Comparison of ENCODE assay signal across 16 mouse cellular contexts in the genomic region with DNA sequence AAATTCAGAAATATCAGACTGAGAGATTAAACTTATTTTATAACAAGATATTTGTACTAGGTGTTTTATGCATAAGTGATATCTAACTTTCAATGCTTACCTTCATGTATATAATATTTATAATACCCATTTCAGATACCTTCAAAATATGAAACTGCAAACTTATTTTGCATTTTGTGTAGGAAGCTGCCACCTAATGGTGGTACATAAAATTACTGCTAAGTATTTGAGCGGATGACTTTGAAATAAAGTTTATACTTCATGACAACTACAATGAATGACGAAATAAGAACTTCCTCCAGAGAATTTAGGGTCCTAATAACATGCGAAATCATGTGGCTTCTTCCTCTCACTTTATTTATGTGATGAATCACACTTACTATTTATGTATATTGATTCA.
DNase-seq lines count a peak whose midpoint lies in the region; ATAC-seq and TF ChIP-seq lines count a peak whose summit lies in the region.
"Had no signal": no experiment of that assay in that cellular context is flagged by ENCODE, and none has a peak within 500 bp of the region (broad histone marks: within the 10 kb centered on the region; RNA-seq: fewer than 3 reads in every experiment).

No protein-coding gene starts in this region.

- no peak for TF ChIP-seq POLR2A in heart, adult 2 months (IDR thresholded peaks at IDR 0.05; ENCODE audit: insufficient read depth, low read depth, low read length)

- no peak overlapping the region for H3K9ac ChIP-seq in heart, adult 2 months (ENCODE audit: low read depth, low read length)
- H3K9ac ChIP-seq in liver, embryonic 11.5 days (ENCODE audit: low read depth, low read length): no peak overlapping the region
- H3K9ac ChIP-seq: embryonic facial prominence, embryonic 13.5 days; limb, embryonic 15.5 days had no signal

- DNase-seq in heart, adult 2 months: no peak
- no peak for DNase-seq in heart, adult 8-10 months (ENCODE audit: low spot score)
- no peak for DNase-seq in left cerebral cortex, adult 2 months (ENCODE audit: extremely low spot score in 1 of 2, low spot score in 2 of 2)
- DNase-seq in left cerebral cortex, adult 8-10 months (ENCODE audit: low spot score in 2 of 2): no peak
- DNase-seq in A20 (ENCODE audit: low read depth, low spot score): peak; percentile 39
- peak; percentile 2 for DNase-seq in brain, adult 2 months (ENCODE audit: low read depth, low spot score)
- DNase-seq in liver, embryonic 11.5 days (ENCODE audit: low spot score): no peak
- DNase-seq in heart, adult 11 months: no peak
- DNase-seq: cerebellum, adult 8-10 months; lung, postnatal 10 days; right cerebral cortex, postnatal 4 days; thymus, postnatal 14 days had no signal

- no peaks in the 10 kb centered on the region for H3K9me3 ChIP-seq in liver, embryonic 11.5 days (ENCODE audit: control insufficient read depth, low read length)
- H3K9me3 ChIP-seq: embryonic facial prominence, embryonic 13.5 days; G1E; limb, embryonic 15.5 days had no signal

- H3K27me3 ChIP-seq in heart, adult 2 months (ENCODE audit: control insufficient read depth, insufficient read depth, low read length): no peaks in the 10 kb centered on the region
- H3K27me3 ChIP-seq in liver, embryonic 11.5 days (replicated peaks; ENCODE audit: control insufficient read depth, insufficient read depth, low read length): no peaks in the 10 kb centered on the region
- H3K27me3 ChIP-seq: embryonic facial prominence, embryonic 13.5 days; limb, embryonic 15.5 days had no signal

- intact Hi-C loops in heart, adult 2 months (cut with DNase I): no loop called here
- intact Hi-C loops in left cerebral cortex, adult 2 months (cut with DNase I): loop anchor here (2.0 kb wide), 1 partner anchor 601 kb away; no protein-coding TSS in a partner anchor

- H3K4me2 ChIP-seq in liver, embryonic 11.5 days: no peak overlapping the region
- H3K4me2 ChIP-seq: embryonic facial prominence, embryonic 13.5 days; limb, embryonic 15.5 days had no signal

- H3K36me3 ChIP-seq in heart, adult 2 months (ENCODE audit: control insufficient read depth, insufficient read depth, low read length): no peaks in the 10 kb centered on the region
- no peaks in the 10 kb centered on the region for H3K36me3 ChIP-seq in liver, embryonic 11.5 days (ENCODE audit: control insufficient read depth, insufficient read depth, low read length)
- H3K36me3 ChIP-seq: embryonic facial prominence, embryonic 13.5 days; G1E; limb, embryonic 15.5 days had no signal

- TF ChIP-seq EP300 in heart, adult 2 months (IDR thresholded peaks at IDR 0.05; ENCODE audit: insufficient read depth, low read depth, low read length): no peak

- H3K4me3 ChIP-seq in heart, adult 2 months: no peak overlapping the region
- no peak overlapping the region for H3K4me3 ChIP-seq in left cerebral cortex, adult 2 months
- no peak overlapping the region for H3K4me3 ChIP-seq in liver, embryonic 11.5 days (ENCODE audit: low read depth, low read length)
- H3K4me3 ChIP-seq: embryonic facial prominence, embryonic 13.5 days; limb, embryonic 15.5 days had no signal

- H3K4me1 ChIP-seq in heart, adult 2 months (ENCODE audit: control insufficient read depth, insufficient read depth, low read length): no peaks in the 10 kb centered on the region
- no peaks in the 10 kb centered on the region for H3K4me1 ChIP-seq in liver, embryonic 11.5 days (replicated peaks; ENCODE audit: control insufficient read depth, insufficient read depth, low read length)
- H3K4me1 ChIP-seq: embryonic facial prominence, embryonic 13.5 days; limb, embryonic 15.5 days had no signal

- H3K79me2 ChIP-seq in heart, adult 2 months (replicated peaks; ENCODE audit: control insufficient read depth, insufficient read depth, low read length): no peaks in the 10 kb centered on the region

- TF ChIP-seq CTCF in heart, adult 2 months (IDR thresholded peaks at IDR 0.05): peak; percentile 26; the same call in 1 of the 2 replicates
- TF ChIP-seq CTCF in left cerebral cortex, adult 2 months (IDR thresholded peaks at IDR 0.05): peak; percentile 59

- ATAC-seq in liver, embryonic 11.5 days (replicated peaks; ENCODE audit: low FRiP score): no peak
- ATAC-seq: midbrain, embryonic 16.5 days had no signal

- H3K27ac ChIP-seq in heart, adult 2 months: no peak overlapping the region
- H3K27ac ChIP-seq in left cerebral cortex, adult 2 months: no peak overlapping the region
- no peak overlapping the region for H3K27ac ChIP-seq in liver, embryonic 11.5 days (ENCODE audit: low read depth, low read length)
- H3K27ac ChIP-seq: embryonic facial prominence, embryonic 13.5 days; limb, embryonic 15.5 days had no signal

- WGBS in heart, adult 2 months: 58% methylated on average over 3 of the region's 3 CpGs
- 76% methylated on average over 3 of the region's 3 CpGs for WGBS in liver, embryonic 11.5 days

Comparison
In these comparisons a context has a peak if more than half of its experiments do, and no peak if none do; other contexts are left out.
1. DNase-seq: peak in A20 (single experiment) and brain, adult 2 months (single experiment); none in heart, adult 2 months (0 of 2), heart, adult 8-10 months (single experiment), left cerebral cortex, adult 2 months (0 of 2), left cerebral cortex, adult 8-10 months (0 of 2), liver, embryonic 11.5 days (single experiment) and heart, adult 11 months (single experiment).